Mouse (Mus musculus) natural killer cell, adult 2 months (primary cell): ENCODE data around the gene Syncrip.
A peak's percentile ranks its signal among the peaks of the same experiment; 100 is the strongest.
"Not testable (repeated sequence)": the region's sequence is repeated elsewhere in the genome, so short reads cannot be mapped to it uniquely, and the experiment has no call there.

Experiments
- DNase-seq, 2 experiments: peaks; one replicate each; pipeline ENCODE4 v3.0.0; 2022; ENCODE audit warnings: low spot score in 2 of 2

Gene Syncrip

GRCm38 (mm10) chr9:88482829-88483396, 539 bp upstream of the Syncrip start:
- DNase-seq: peak in 1 of 2 experiments; percentile 77

- DNase-seq: peak; percentile 34 to 52
Observed at GRCm38 (mm10) chr9:88481791-88482160, 598 bp downstream of the Syncrip start.

- peak; percentile 19 to 22 for DNase-seq
Observed at GRCm38 (mm10) chr9:88481061-88481790, 1.1 kb downstream of the Syncrip start.

GRCm38 (mm10) chr9:88480120-88480519, 2.3 kb downstream of the Syncrip start:
- DNase-seq: no peak

GRCm38 (mm10) chr9:88476138-88476537, 6.2 kb downstream of the Syncrip start:
- DNase-seq: no peak

- DNase-seq: not testable (repeated sequence)
Observed at GRCm38 (mm10) chr9:88461017-88461416, 21.4 kb downstream of the Syncrip start.

GRCm38 (mm10) chr9:88439991-88440390, 42.4 kb downstream of the Syncrip start:
- no peak for DNase-seq

- peak in 1 of 2 experiments; percentile 22 for DNase-seq
Observed at GRCm38 (mm10) chr9:88439238-88439600, 43.2 kb downstream of the Syncrip start.

GRCm38 (mm10) chr9:88438555-88439237, 43.7 kb downstream of the Syncrip start, which contains the start of gene Snx14:
Gene Snx14 (minus strand): TSS chr9:88438958.
- peak; percentile 79 to 84 for DNase-seq

GRCm38 (mm10) chr9:88438237-88438554, 44.2 kb downstream of the Syncrip start:
- DNase-seq: peak in 1 of 2 experiments; percentile 10

- no peak for DNase-seq
Observed at GRCm38 (mm10) chr9:88437342-88438236, 44.8 kb downstream of the Syncrip start.

- no peak for DNase-seq
Observed at GRCm38 (mm10) chr9:88424356-88424755, 58.0 kb downstream of the Syncrip start.

- DNase-seq: no peak
Observed at GRCm38 (mm10) chr9:88422428-88422827, 59.9 kb downstream of the Syncrip start.

- no peak for DNase-seq
Observed at GRCm38 (mm10) chr9:88416752-88417151, 65.6 kb downstream of the Syncrip start.

GRCm38 (mm10) chr9:88409978-88410377, 72.4 kb downstream of the Syncrip start:
- no peak for DNase-seq

GRCm38 (mm10) chr9:88404515-88404914, 77.9 kb downstream of the Syncrip start:
- no peak for DNase-seq

- DNase-seq: peak; percentile 10 to 61
Observed at GRCm38 (mm10) chr9:88404088-88404487, 78.3 kb downstream of the Syncrip start.

GRCm38 (mm10) chr9:88398461-88398860, 83.9 kb downstream of the Syncrip start:
- no peak for DNase-seq
